Mouse (Mus musculus) urinary bladder, postnatal 4 days (tissue): ENCODE measurements at regions not wholly inside any gene's neighbourhood (a gene's known extent, or its start where the extent isn't known, plus 50 kb on each side); places are given as distances from the start of the nearest gene placed in this dataset.

Experiments used
- DNase-seq, 2 experiments: peaks; one replicate each; pipeline ENCODE4 v3.0.0; 2021 to 2022; ENCODE audit warnings: low spot score in 2 of 2

GRCm38 (mm10) chr3:144137483-144137882, 67.5 kb downstream of the Lmo4 start:
- DNase-seq, result no peak

DNA sequence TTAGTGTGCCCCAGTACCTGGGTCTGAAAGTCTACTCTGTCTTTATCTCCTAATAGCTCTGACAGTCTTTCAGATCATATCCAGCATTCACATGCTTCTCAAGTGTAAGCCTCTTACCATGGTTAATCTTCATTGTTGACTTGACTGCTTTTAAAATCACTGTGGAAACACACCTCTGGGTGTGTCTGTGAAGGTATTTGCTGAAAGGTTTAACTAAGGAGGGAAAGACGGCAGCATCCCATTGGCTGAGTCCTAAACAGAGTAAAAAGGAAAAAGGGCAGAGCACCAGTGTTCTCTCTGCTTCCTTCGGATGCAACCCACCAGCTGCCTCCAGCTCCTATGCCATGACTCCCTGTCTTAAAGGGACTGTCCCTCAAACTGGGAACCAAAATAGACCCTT, 68.6 kb downstream of the Lmo4 start:
- DNase-seq, result no peak

- DNase-seq, result no peak
These were observed 69.4 kb downstream of the Lmo4 start for GRCm38 (mm10) chr3:144135646-144136045.

DNA sequence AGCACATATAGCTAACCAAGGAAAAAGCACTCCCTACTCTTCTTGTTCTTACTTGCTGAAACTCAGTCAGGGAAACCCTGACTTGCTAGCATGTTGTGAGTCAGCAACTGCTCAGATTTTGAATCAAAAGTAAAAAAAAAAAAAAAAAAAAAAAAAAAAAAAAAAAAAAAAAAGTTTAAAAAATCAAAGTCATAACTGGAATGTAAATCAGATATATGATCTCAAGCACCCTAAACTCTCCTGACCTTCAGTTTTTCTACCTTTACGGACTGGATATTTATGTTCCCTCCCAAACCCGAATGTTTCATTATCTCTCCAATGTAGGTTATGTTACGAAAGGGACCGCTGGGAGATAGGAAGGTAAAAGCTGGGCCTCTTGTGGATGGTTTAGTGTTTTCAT, 77.0 kb downstream of the Lmo4 start:
- no peak for DNase-seq

GRCm38 (mm10) chr3:144124353-144124752, 80.7 kb downstream of the Lmo4 start:
- DNase-seq, result no peak

- no peak for DNase-seq
These were observed 81.5 kb downstream of the Lmo4 start for GRCm38 (mm10) chr3:144123361-144124072.

DNA sequence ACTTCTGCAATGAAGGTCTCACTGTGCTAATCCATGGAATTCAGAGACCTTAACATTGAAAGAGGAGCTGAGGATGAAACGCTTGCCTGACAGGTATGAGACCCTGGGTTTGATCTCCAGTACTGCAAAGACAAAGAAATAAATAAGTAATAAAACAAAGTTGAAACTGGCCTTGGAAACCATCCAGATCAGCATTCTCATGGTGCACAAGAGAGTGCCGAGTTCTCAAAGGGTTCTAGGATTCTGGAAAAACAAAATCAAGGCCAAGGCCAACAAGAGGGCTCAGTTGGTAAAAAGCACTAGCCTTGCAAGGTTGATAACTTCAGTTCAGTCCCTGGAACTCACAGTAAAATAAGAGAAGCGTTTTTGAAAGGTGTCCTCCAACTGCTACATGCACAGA, 85.9 kb downstream of the Lmo4 start:
- no peak for DNase-seq

DNA sequence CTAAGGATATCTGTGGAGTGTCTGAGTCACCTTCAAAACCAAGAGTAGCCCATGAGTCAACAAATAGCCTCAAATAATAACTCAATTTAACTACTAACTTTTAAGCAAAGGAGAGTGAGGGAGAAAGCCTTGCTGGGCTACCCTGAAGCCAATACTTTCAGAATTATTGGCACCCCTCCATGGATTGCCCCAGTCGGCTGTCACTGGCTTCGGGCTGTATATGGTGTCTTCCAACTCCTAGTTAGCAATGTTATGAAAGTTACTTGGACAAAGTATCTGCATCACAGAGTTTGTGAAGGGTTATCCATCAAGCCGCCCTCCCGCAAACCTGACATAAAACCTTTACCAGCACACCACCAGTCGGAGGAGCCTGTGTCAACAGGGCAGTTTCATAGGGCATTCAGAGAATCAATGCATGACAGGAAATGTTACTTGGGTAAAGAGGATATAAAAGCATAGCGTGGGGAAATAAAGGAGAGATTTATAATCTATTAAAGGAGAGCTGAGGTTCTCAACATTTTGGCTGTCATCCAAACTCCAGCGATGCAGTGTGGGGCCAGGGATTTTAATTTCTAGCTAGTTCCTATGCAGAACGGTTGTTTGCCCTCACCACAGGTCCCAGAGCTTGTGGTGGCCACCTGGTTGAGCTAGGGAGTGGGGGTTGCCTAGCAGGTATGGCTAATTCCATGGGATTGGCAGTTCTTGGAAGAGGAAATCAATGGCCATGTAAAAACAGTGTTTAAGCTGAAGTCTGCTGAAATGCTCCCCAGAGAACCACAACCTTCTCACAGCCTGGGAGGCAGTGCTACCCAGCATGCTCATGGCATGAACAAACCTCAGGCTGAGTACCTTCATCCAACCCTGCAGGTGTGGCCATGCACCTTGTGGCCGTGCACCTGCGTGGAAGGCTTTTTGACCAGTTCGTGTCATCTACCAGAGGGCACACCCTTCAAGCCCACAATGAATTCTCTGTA, 91.1 kb downstream of the Lmo4 start:
- no peak for DNase-seq

- DNase-seq, result no peak
These were observed 94.5 kb downstream of the Lmo4 start for GRCm38 (mm10) chr3:144110331-144111080.

GRCm38 (mm10) chr3:144109769-144110168, 95.3 kb downstream of the Lmo4 start:
- no peak for DNase-seq

DNA sequence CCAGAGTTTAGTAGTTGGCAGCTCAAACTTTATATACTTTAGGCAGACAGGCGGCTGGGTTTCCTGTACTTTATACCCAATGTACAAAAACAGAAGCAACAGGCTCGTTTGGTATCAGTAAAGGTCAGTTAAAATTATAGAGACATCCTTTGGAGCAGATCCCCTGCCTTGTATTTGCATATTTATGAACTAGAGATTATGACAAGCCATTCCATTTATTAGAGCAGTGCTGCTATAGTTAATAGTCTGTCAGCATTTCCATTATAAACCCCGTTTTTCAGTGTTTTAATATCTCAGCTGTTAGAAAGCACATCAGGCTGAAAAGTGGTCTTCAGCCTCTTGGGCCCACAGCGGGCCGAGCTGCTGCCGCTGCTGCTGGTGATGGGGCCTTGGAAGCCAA, 96.7 kb downstream of the Lmo4 start:
- DNase-seq, result no peak

- DNase-seq, result no peak
These were observed 97.4 kb downstream of the Lmo4 start for GRCm38 (mm10) chr3:144107664-144108063.

GRCm38 (mm10) chr3:144104366-144104765, 100.7 kb downstream of the Lmo4 start:
- no peak for DNase-seq

DNA sequence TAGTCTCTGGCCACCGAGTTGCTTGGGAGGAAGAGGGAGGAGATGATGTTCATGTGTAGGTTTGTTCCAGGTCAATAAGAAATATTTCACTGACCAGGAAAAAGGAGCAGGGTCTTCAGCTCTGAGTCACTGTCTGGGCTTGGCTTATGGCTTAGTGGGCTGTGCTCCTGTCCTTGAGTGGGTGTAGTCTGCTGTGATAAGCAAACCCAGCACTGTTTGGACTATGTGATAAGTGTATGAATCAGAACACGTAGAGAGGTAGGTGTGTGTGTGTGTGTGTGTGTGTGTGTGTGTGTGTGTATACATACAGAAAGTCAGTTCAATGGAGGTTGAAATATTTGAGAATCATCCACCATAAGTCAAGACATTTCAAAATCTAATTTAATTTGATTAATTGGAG, 105.6 kb downstream of the Lmo4 start:
- no peak for DNase-seq

DNA sequence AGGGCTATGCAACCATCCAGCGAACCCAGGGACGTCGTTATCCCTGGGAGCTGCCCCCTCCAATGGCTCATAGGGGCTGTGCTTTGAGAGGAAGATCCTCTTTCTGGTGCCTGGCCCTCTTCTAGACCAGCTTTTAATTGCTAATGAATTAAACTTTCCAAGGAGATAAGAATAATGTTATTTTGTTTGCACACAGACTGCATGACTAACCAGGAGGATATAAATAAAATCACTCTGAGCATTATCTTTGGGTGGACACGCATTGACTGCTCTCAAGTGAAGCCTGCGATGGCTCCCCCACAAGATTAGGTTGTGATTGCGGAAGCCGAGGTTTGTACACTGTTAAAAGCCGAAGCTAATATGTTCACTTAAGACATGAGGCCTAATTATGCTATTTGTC, 106.3 kb downstream of the Lmo4 start:
- no peak for DNase-seq

GRCm38 (mm10) chr3:144091231-144091630, 113.8 kb downstream of the Lmo4 start:
- DNase-seq, result no peak

GRCm38 (mm10) chr3:144089790-144090256, 115.2 kb downstream of the Lmo4 start:
- peak in 1 of 2 experiments; percentile 52 for DNase-seq

GRCm38 (mm10) chr3:144088261-144088884, 116.6 kb downstream of the Lmo4 start:
- no peak for DNase-seq

GRCm38 (mm10) chr3:144087771-144088170, 117.2 kb downstream of the Lmo4 start:
- no peak for DNase-seq

GRCm38 (mm10) chr3:144086176-144086575, 118.8 kb downstream of the Lmo4 start:
- no peak for DNase-seq

DNA sequence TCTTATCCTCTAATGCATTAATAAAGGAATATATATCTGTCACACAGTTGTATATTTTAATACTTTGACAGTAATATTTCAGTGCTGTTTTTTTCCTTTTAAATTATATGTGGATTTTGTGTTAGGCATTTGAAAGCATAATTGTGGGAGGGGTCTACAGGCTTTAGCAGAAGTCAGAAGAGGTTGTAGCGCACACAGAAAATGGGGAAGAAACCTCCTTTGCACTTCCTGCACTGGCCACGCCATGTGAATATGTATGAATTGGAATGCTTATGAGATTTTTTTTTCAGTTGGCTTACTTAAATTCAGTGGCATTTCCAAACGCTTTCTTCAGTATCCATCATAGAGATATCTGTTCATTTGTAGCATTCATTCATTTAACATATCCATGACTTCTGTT, 125.1 kb downstream of the Lmo4 start:
- no peak for DNase-seq
